Mouse (Mus musculus): ENCODE measurements around the gene Cables2. TPM values are rescaled to one million over a fixed set of nuclear protein-coding genes. Genes with fewer than 3 reads are reported as not detected.

Gene Cables2
- total and polyA plus RNA-seq, 3 experiments = 11.2 to 17.6 (median 14.3) TPM

GRCm38 (mm10) chr2:180248947-180249660 lies 24.2 kb downstream of the Cables2 start:
- Histone ChIP-seq H3K4me3 (no peak overlapping the region), H3K9ac (ENCODE audit: low read depth, low read length) (no peak overlapping the region), H3K27ac (no peak overlapping the region), H3K79me2 (replicated peaks; ENCODE audit: control insufficient read depth, insufficient read depth, low read length) (no peaks in the 10 kb centered on the region), H3K27me3 (ENCODE audit: control insufficient read depth, insufficient read depth, low read length) (no peaks in the 10 kb centered on the region), H3K36me3 (ENCODE audit: control insufficient read depth, insufficient read depth, low read length) (no peaks in the 10 kb centered on the region), H3K4me1 (ENCODE audit: control insufficient read depth, insufficient read depth, low read length) (peaks cover 3% of the 10 kb centered on the region)
- TF ChIP-seq CTCF (IDR thresholded peaks at IDR 0.05) (no peak), EP300 (IDR thresholded peaks at IDR 0.05; ENCODE audit: insufficient read depth, low read depth, low read length) (no peak), POLR2A (IDR thresholded peaks at IDR 0.05; ENCODE audit: insufficient read depth, low read depth, low read length) (no peak)
- 70% methylated on average over 9 of the region's 9 CpGs for WGBS
- intact Hi-C loops (cut with DNase I) = no loop called here
- no peak for DNase-seq

GRCm38 (mm10) chr2:180247916-180248315 lies 25.4 kb downstream of the Cables2 start:
- H3K79me2 ChIP-seq (replicated peaks; ENCODE audit: control insufficient read depth, insufficient read depth, low read length) = no peaks in the 10 kb centered on the region
- no peaks in the 10 kb centered on the region for H3K27me3 ChIP-seq (ENCODE audit: control insufficient read depth, insufficient read depth, low read length)
- intact Hi-C loops (cut with DNase I) = no loop called here
- no peak overlapping the region for H3K9ac ChIP-seq (ENCODE audit: low read depth, low read length)
- no peaks in the 10 kb centered on the region for H3K36me3 ChIP-seq (ENCODE audit: control insufficient read depth, insufficient read depth, low read length)
- TF ChIP-seq POLR2A (IDR thresholded peaks at IDR 0.05; ENCODE audit: insufficient read depth, low read depth, low read length) = no peak
- TF ChIP-seq EP300 (IDR thresholded peaks at IDR 0.05; ENCODE audit: insufficient read depth, low read depth, low read length) = no peak
- no peak for TF ChIP-seq CTCF (IDR thresholded peaks at IDR 0.05)
- H3K4me3 ChIP-seq = no peak overlapping the region
- H3K27ac ChIP-seq = no peak overlapping the region
- no peak for DNase-seq
- H3K4me1 ChIP-seq (ENCODE audit: control insufficient read depth, insufficient read depth, low read length) = peaks cover 3% of the 10 kb centered on the region
- WGBS = 93% methylated on average over 5 of the region's 5 CpGs

- intact Hi-C loops (cut with DNase I) = no loop called here
- TF ChIP-seq POLR2A (IDR thresholded peaks at IDR 0.05; ENCODE audit: insufficient read depth, low read depth, low read length) (no peak), EP300 (IDR thresholded peaks at IDR 0.05; ENCODE audit: insufficient read depth, low read depth, low read length) (no peak), CTCF (IDR thresholded peaks at IDR 0.05) (no peak)
Measured at GRCm38 (mm10) chr2:180243108-180243507, 30.2 kb downstream of the Cables2 start.

GRCm38 (mm10) chr2:180238591-180238990 lies 34.7 kb downstream of the Cables2 start:
- H3K79me2 ChIP-seq (replicated peaks; ENCODE audit: control insufficient read depth, insufficient read depth, low read length) = no peaks in the 10 kb centered on the region
- peaks cover 1% of the 10 kb centered on the region; the same call in 1 of the 2 replicates for H3K4me1 ChIP-seq (ENCODE audit: control insufficient read depth, insufficient read depth, low read length)
- TF ChIP-seq CTCF (IDR thresholded peaks at IDR 0.05) (no peak), EP300 (IDR thresholded peaks at IDR 0.05; ENCODE audit: insufficient read depth, low read depth, low read length) (no peak)
- intact Hi-C loops (cut with DNase I) = no loop called here
- no peak overlapping the region for H3K4me3 ChIP-seq
- no peak overlapping the region for H3K9ac ChIP-seq (ENCODE audit: low read depth, low read length)
- H3K36me3 ChIP-seq (ENCODE audit: control insufficient read depth, insufficient read depth, low read length) = no peaks in the 10 kb centered on the region
- no peaks in the 10 kb centered on the region for H3K27me3 ChIP-seq (ENCODE audit: control insufficient read depth, insufficient read depth, low read length)
- no peak overlapping the region for H3K27ac ChIP-seq
- no peak for DNase-seq
- WGBS = 33% methylated on average over 5 of the region's 5 CpGs

More at GRCm38 (mm10) chr2:180243108-180243507, 30.2 kb downstream of the Cables2 start:
- H3K4me1 ChIP-seq (ENCODE audit: control insufficient read depth, insufficient read depth, low read length) = no peaks in the 10 kb centered on the region
- no peaks in the 10 kb centered on the region for H3K27me3 ChIP-seq (ENCODE audit: control insufficient read depth, insufficient read depth, low read length)
- no peak overlapping the region for H3K4me3 ChIP-seq
- H3K36me3 ChIP-seq (ENCODE audit: control insufficient read depth, insufficient read depth, low read length) = no peaks in the 10 kb centered on the region
- H3K79me2 ChIP-seq (replicated peaks; ENCODE audit: control insufficient read depth, insufficient read depth, low read length) = no peaks in the 10 kb centered on the region
- H3K27ac ChIP-seq = no peak overlapping the region
- no peak for DNase-seq
- no peak overlapping the region for H3K9ac ChIP-seq (ENCODE audit: low read depth, low read length)
- 90% methylated on average over 4 of the region's 4 CpGs for WGBS

GRCm38 (mm10) chr2:180237601-180238345 lies 35.5 kb downstream of the Cables2 start:
- intact Hi-C loops (cut with DNase I) = no loop called here
- no peaks in the 10 kb centered on the region for H3K36me3 ChIP-seq (ENCODE audit: control insufficient read depth, insufficient read depth, low read length)
- no peak for DNase-seq
- no peak overlapping the region for H3K27ac ChIP-seq
- no peak overlapping the region for H3K4me3 ChIP-seq
- WGBS = 91% methylated on average over 7 of the region's 7 CpGs
- no peaks in the 10 kb centered on the region for H3K27me3 ChIP-seq (ENCODE audit: control insufficient read depth, insufficient read depth, low read length)
- no peaks in the 10 kb centered on the region for H3K79me2 ChIP-seq (replicated peaks; ENCODE audit: control insufficient read depth, insufficient read depth, low read length)
- peaks cover 1% of the 10 kb centered on the region; the same call in 1 of the 2 replicates for H3K4me1 ChIP-seq (ENCODE audit: control insufficient read depth, insufficient read depth, low read length)
- TF ChIP-seq CTCF (IDR thresholded peaks at IDR 0.05) (no peak), POLR2A (IDR thresholded peaks at IDR 0.05; ENCODE audit: insufficient read depth, low read depth, low read length) (no peak), EP300 (IDR thresholded peaks at IDR 0.05; ENCODE audit: insufficient read depth, low read depth, low read length) (no peak)
- no peak overlapping the region for H3K9ac ChIP-seq (ENCODE audit: low read depth, low read length)

- Histone ChIP-seq H3K79me2 (replicated peaks; ENCODE audit: control insufficient read depth, insufficient read depth, low read length) (no peaks in the 10 kb centered on the region), H3K4me3 (no peak overlapping the region), H3K4me1 (ENCODE audit: control insufficient read depth, insufficient read depth, low read length) (peaks cover 1% of the 10 kb centered on the region; the same call in 1 of the 2 replicates), H3K9ac (ENCODE audit: low read depth, low read length) (no peak overlapping the region), H3K27ac (no peak overlapping the region), H3K36me3 (ENCODE audit: control insufficient read depth, insufficient read depth, low read length) (no peaks in the 10 kb centered on the region), H3K27me3 (ENCODE audit: control insufficient read depth, insufficient read depth, low read length) (no peaks in the 10 kb centered on the region)
- TF ChIP-seq EP300 (IDR thresholded peaks at IDR 0.05; ENCODE audit: insufficient read depth, low read depth, low read length) = no peak
- TF ChIP-seq POLR2A (IDR thresholded peaks at IDR 0.05; ENCODE audit: insufficient read depth, low read depth, low read length) = no peak
- TF ChIP-seq CTCF (IDR thresholded peaks at IDR 0.05) = no peak
- 78% methylated on average over 3 of the region's 3 CpGs for WGBS
- intact Hi-C loops (cut with DNase I) = no loop called here
- no peak for DNase-seq
Measured at GRCm38 (mm10) chr2:180236930-180237329, 36.4 kb downstream of the Cables2 start.
